Mouse (Mus musculus) neural tube, embryonic 11.5 days (tissue): ENCODE data around the gene Nxnl1. TPM values are rescaled to one million over a fixed set of nuclear protein-coding genes. Genes with fewer than 3 reads are reported as not detected.

Experiments
- ATAC-seq: fragments of 200-750 bp; cut with Nextera tagmentation; 2 replicates; pipeline ENCODE4 v1.8.0; 2017; ENCODE audit warnings: moderate number of reproducible peaks, mild to moderate bottlenecking, moderate TSS enrichment, moderate library complexity; ENCODE audit not compliant: insufficient read depth, low FRiP score, low TSS enrichment
- DNase-seq: peaks from one replicate; pipeline ENCODE4 v3.0.0-alpha.2; 2015; ENCODE audit warnings: low spot score
- H3K27ac ChIP-seq: fragments of 300-500 bp; sonication (generic); 2 replicates; pipeline ENCODE4 v1.5.1; 2014; ENCODE audit warnings: low read depth, mild to moderate bottlenecking, low read length
- H3K27me3 ChIP-seq: fragments of 300-500 bp; sonication (generic); 2 replicates; pipeline ENCODE4 v1.6.1; 2014; ENCODE audit warnings: mild to moderate bottlenecking, low read length, mixed read lengths; ENCODE audit not compliant: control insufficient read depth, insufficient read depth
- H3K36me3 ChIP-seq: fragments of 300-500 bp; sonication (generic); 2 replicates; pipeline ENCODE4 v1.6.1; 2014; ENCODE audit warnings: mild to moderate bottlenecking, low read length, moderate library complexity, mixed read lengths; ENCODE audit not compliant: control insufficient read depth, insufficient read depth
- H3K4me1 ChIP-seq: fragments of 300-500 bp; sonication (generic); 2 replicates; pipeline ENCODE4 v1.6.1; 2014; ENCODE audit warnings: low read length, mixed read lengths; ENCODE audit not compliant: control insufficient read depth, insufficient read depth
- H3K4me2 ChIP-seq: fragments of 300-500 bp; sonication (generic); 2 replicates; pipeline ENCODE4 v1.6.1; 2014; ENCODE audit warnings: low read depth, mild to moderate bottlenecking, moderate library complexity
- H3K4me3 ChIP-seq: fragments of 300-500 bp; sonication (generic); 2 replicates; pipeline ENCODE4 v1.5.1; 2014; ENCODE audit warnings: low read depth, low read length
- H3K9ac ChIP-seq: fragments of 300-500 bp; sonication (generic); 2 replicates; pipeline ENCODE4 v1.6.1; 2014; ENCODE audit warnings: mild to moderate bottlenecking, low read length
- H3K9me3 ChIP-seq: fragments of 300-500 bp; sonication (generic); 2 replicates; pipeline ENCODE4 v1.6.1; 2016; ENCODE audit warnings: low read length; ENCODE audit not compliant: control insufficient read depth
- WGBS: fragments of 180-500 bp; shearing (Covaris S2); extraction: QIAGEN DNeasy Blood & Tissue Kit; methylation state at CpG from one replicate; pipeline ENCODE4 v1.1.7; 2014; 5-methylcytosine and 5-hydroxymethylcytosine counted together
- polyA plus RNA-seq: library from polyadenylated mRNA; unstranded; fragments of >200 nt; fragmentation: Nextera tagmentation; extraction: Ambion mirVana; gene quantifications from 2 replicates; pipeline ENCODE4 v1.2.1, GENCODE M21; 2014

The Nxnl1 gene
- not detected in 2 replicates for polyA plus RNA-seq

GRCm38 (mm10) chr8:71566501-71566900 lies at the start of gene Nxnl1:
TSS of gene Nxnl1 (minus strand) at chr8:71566601.
- 77% methylated on average over 3 of the region's 3 CpGs for WGBS
- peaks cover 9% of the 10 kb centered on the region; the same call in 1 of the 2 replicates for H3K4me1 ChIP-seq
- no peak within 1 kb of the TSS for H3K4me2 ChIP-seq

DNA sequence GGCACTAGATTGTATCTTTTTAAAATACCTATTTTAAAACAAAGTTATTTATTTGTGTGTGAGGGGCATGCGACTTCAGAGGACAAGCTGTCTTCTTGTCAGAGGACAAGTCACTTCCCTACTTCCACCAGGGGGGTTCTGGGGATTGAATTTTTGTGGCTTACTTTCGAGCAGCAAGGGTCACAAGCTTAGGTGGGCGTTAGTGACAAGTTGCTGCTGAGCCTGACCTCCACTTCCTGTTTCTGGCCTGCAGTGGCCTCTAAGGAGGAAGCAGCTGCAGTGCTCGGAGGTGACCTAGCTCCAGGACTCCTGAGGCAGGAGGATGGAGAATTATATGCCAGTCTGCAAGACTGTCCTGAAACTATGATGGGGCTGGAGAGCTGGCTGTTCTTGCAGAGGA lies 47.0 kb upstream of the Nxnl1 start:
- no peak overlapping the region for H3K27ac ChIP-seq
- DNase-seq (no peak), ATAC-seq (no peak)
- 66% methylated on average over 4 of the region's 4 CpGs for WGBS
- H3K9ac ChIP-seq = no peak overlapping the region
- H3K9me3 ChIP-seq = no peaks in the 10 kb centered on the region
- peaks cover 15% of the 10 kb centered on the region for H3K36me3 ChIP-seq
- H3K27me3 ChIP-seq = no peaks in the 10 kb centered on the region
- no peak overlapping the region for H3K4me3 ChIP-seq
- H3K4me2 ChIP-seq = no peak overlapping the region
- H3K4me1 ChIP-seq = peaks cover 8% of the 10 kb centered on the region

More at GRCm38 (mm10) chr8:71566501-71566900, at the start of gene Nxnl1:
- 0 out of 2 replicates have a peak, but pooled peaks cover 3% of the 10 kb centered on the region for H3K9me3 ChIP-seq
- peaks cover 29% of the 10 kb centered on the region for H3K27me3 ChIP-seq
- no peak for DNase-seq
- H3K4me3 ChIP-seq = no peak within 1 kb of the TSS
- H3K36me3 ChIP-seq = no peaks in the 10 kb centered on the region
- no peak within 1 kb of the TSS for H3K27ac ChIP-seq
- no peak within 1 kb of the TSS for H3K9ac ChIP-seq
- ATAC-seq = no peak

GRCm38 (mm10) chr8:71612141-71612540 lies 45.7 kb upstream of the Nxnl1 start:
- Histone ChIP-seq H3K9me3 (no peaks in the 10 kb centered on the region), H3K27ac (no peak overlapping the region), H3K27me3 (no peaks in the 10 kb centered on the region), H3K4me3 (peak overlapping the region; percentile 94), H3K4me1 (peaks cover 8% of the 10 kb centered on the region), H3K4me2 (peak overlapping the region; percentile 79), H3K36me3 (peaks cover 9% of the 10 kb centered on the region; the same call in 1 of the 2 replicates), H3K9ac (0 out of 2 replicates have a peak overlapping the region, but pooled peaks have one; percentile 92)
- DNase-seq = no peak
- WGBS = 58% methylated on average over 5 of the region's 5 CpGs
- ATAC-seq = no peak

- Histone ChIP-seq H3K27me3 (no peaks in the 10 kb centered on the region), H3K4me3 (peak within 1 kb of the TSS; percentile 94), H3K9me3 (no peaks in the 10 kb centered on the region), H3K9ac (peak within 1 kb of the TSS; percentile 92), H3K4me2 (peak within 1 kb of the TSS; percentile 79), H3K27ac (peak within 1 kb of the TSS; percentile 70), H3K4me1 (peaks cover 8% of the 10 kb centered on the region), H3K36me3 (0 out of 2 replicates have a peak, but pooled peaks cover 7% of the 10 kb centered on the region)
- peak; percentile 98 for DNase-seq
- ATAC-seq = peak; percentile 99
- WGBS = under 1% methylated on average over 80 of the region's 82 CpGs
Observed at GRCm38 (mm10) chr8:71610822-71611651, 44.6 kb upstream of the Nxnl1 start, which contains the start of gene Colgalt1. TSS of gene Colgalt1 (plus strand) at chr8:71610998.

GRCm38 (mm10) chr8:71604021-71604420 lies 37.6 kb upstream of the Nxnl1 start:
- ATAC-seq = no peak
- no peak overlapping the region for H3K9ac ChIP-seq
- H3K9me3 ChIP-seq = no peaks in the 10 kb centered on the region
- H3K4me1 ChIP-seq = peaks cover 4% of the 10 kb centered on the region; the same call in 1 of the 2 replicates
- no peak overlapping the region for H3K27ac ChIP-seq
- H3K4me3 ChIP-seq = no peak overlapping the region
- H3K27me3 ChIP-seq = peaks cover 26% of the 10 kb centered on the region
- DNase-seq = no peak
- WGBS = 53% methylated on average over 7 of the region's 7 CpGs
- no peaks in the 10 kb centered on the region for H3K36me3 ChIP-seq
- no peak overlapping the region for H3K4me2 ChIP-seq

DNA sequence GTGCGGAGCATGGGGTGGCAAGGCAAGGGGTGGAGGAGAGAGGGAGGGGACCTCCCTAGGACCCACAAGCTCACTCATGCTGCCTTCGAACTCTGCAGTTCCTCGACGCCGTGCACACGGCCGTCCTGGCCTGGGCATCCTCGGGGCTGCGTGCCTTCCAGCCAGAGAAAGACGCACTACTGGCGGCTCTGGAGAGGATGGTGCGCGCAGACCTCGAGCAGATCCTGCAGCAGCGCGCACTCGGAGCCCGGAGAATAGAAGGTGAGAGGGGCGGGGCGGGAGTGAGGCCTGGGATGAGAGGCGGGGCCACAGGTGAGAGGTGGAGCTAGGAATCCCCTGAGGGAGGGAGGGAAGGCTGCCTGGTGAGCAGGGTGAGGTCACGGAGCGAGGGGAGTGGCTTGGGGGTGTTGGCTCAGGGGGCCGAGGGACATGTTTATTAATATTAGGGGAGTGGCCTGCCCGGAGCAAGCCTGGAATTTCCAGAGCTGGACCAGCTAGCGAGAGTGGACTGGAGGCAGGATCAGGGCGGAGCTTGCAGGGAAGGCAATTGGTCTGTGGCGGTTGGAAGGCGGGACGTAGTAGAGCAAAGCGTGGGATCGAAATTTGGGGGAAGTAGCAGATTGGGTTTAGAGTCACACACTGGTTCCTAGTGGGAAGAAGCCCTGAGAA lies 36.4 kb upstream of the Nxnl1 start:
- peak overlapping the region; percentile 8 for H3K4me3 ChIP-seq
- 1% methylated on average over 32 of the region's 32 CpGs for WGBS
- H3K27me3 ChIP-seq = peaks cover 26% of the 10 kb centered on the region
- H3K4me2 ChIP-seq = peak overlapping the region; percentile 43
- DNase-seq (peak; percentile 56), ATAC-seq (peak; percentile 63)
- H3K4me1 ChIP-seq = peaks cover 4% of the 10 kb centered on the region; the same call in 1 of the 2 replicates
- H3K9ac ChIP-seq = no peak overlapping the region
- no peaks in the 10 kb centered on the region for H3K36me3 ChIP-seq
- H3K9me3 ChIP-seq = no peaks in the 10 kb centered on the region
- no peak overlapping the region for H3K27ac ChIP-seq

DNA sequence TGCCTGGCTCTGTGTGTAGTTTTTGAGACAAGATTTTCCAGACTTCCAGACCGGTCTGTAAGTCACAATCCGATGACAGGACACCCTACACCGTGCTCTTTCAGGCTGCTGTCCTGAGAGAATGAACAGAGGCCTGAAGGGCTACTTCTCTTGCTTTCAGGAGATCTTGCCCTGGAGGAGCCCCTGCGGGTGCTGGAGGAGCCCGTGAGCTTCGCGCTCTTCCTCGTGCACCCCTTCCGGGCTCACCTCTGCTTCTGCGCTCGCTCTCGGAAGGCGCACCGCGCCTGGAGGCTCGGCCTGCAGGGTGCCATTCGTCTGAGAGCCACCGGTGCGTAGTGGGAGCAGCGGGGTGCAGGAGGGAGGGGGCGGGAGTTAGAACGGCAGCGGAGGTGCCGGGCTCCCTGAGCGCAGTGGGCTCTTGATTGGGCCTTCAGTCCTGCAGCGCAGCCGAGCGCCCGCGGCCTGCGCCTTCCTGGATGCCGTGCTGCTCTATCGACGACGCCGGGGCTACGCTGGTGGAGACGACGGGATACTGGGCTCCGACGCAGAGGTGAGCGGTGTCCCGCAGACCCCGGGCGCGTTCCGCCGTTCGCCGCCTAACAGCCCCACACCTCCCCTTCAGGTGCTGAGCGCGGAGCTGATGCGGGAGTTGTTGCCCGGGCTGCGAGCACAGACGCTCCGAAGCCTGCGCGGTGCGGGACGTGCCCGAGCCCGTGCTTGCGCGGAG lies 35.7 kb upstream of the Nxnl1 start:
- WGBS = 3% methylated on average over 63 of the region's 65 CpGs
- Histone ChIP-seq H3K27me3 (peaks cover 26% of the 10 kb centered on the region), H3K9ac (no peak overlapping the region), H3K9me3 (no peaks in the 10 kb centered on the region), H3K27ac (no peak overlapping the region), H3K4me3 (peak overlapping the region; percentile 8), H3K36me3 (no peaks in the 10 kb centered on the region), H3K4me1 (peaks cover 4% of the 10 kb centered on the region; the same call in 1 of the 2 replicates), H3K4me2 (peak overlapping the region; percentile 43)
- DNase-seq (no peak), ATAC-seq (peak; percentile 16)

DNA sequence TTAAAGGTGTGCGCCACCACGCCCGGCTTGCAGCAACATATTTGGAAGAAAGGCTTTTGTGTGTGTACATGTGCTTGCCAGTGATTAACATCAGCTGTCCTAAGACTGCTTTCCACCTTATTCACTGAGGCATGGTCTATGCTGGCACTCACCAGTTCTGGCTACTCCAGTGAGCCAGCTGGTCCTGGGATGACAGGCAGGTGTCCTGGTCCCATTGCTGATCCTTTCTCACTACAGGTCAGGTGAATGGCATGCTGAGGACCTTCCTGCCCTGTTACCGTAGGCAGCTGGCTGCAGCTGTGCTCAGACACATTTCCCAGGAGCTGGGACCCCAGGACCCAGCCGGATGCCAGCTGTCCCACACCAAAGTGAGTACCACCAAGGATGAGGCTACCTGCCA lies 32.4 kb upstream of the Nxnl1 start:
- no peak overlapping the region for H3K4me2 ChIP-seq
- DNase-seq (no peak), ATAC-seq (no peak)
- H3K27ac ChIP-seq = no peak overlapping the region
- H3K36me3 ChIP-seq = no peaks in the 10 kb centered on the region
- WGBS = 92% methylated on average over 5 of the region's 5 CpGs
- H3K4me1 ChIP-seq = peaks cover 4% of the 10 kb centered on the region; the same call in 1 of the 2 replicates
- no peaks in the 10 kb centered on the region for H3K9me3 ChIP-seq
- H3K9ac ChIP-seq = no peak overlapping the region
- no peak overlapping the region for H3K4me3 ChIP-seq
- peaks cover 26% of the 10 kb centered on the region for H3K27me3 ChIP-seq
